Mouse (Mus musculus): ENCODE measurements at regions not wholly inside any gene's neighbourhood (a gene's known extent, or its start where the extent isn't known, plus 50 kb on each side); places are given as distances from the start of the nearest gene placed in this dataset.

DNA sequence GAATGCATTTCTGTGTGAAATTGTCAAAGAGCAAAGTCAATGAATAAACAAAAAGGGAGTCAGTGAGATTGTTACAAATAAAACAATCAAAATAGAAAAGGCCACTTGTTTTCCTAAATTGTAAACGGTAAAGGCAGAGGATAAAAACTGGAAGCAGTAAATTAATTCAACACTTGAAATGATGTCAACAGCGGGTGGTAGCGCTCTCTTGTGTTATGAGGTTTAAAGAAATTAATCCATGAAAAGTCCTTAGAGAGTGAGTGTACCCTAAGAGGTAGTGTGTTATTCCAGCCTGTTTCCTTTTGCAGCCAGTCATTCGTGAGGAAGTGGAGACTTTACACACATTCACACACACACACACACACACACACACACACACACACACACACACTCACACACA is 73.2 kb upstream of the Zc3h12c start:
- no peak for DNase-seq (ENCODE audit: low spot score)

DNA sequence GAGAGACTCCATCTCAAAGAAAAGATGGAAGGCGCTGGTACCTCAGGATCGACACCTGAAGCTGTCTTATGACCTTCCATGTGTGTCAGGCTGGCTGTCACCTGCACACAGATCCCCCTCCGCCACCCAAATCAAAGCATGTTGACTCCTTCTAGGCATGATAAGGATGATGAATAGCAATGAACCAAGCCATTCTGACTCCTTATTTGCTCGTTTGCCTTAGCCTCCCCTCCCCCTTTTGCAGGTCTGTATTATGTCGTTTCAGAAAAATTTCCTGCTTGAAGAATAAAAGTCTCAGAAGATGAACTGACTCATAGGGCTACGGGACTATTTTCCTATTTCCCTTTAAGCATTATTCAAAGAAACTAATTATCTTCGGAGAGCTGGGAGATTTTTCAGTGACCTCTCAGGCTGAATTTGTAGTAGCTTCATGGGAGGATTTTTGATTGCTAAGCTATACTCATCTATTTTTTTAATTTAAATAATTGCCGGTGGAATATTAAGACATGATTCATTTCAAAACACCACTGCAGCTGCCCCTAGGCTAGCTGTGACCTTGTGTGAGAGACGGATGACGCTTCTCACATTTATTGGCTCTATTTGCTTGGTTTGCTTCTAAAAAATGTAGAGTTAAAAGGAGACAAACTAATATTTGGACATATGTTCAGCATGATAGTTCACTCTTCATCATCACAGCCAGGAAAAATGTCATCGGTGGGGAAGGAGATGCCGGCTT is 72.4 kb upstream of the Zc3h12c start:
- no peak for DNase-seq (ENCODE audit: low spot score)

DNA sequence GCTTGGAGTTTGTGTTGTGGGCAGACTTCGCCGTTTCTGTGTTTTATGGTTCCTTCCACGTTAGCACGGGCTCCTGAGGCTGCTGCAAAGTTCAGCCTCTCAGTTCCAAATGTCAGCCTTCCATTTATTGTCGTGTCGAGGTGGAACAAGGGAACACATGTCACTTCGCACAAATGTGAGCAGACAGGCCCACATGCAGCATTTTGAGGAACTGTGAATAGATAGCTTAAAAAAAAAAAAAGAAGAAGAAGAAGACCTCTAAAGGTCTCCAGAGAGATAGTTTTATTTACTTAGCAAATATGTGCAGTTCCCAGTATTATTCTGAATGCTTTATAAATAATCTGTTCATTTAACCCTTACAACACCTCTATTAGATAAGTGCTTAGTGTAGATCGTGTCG is 66.4 kb upstream of the Zc3h12c start:
- no peak for DNase-seq (ENCODE audit: low spot score)

DNA sequence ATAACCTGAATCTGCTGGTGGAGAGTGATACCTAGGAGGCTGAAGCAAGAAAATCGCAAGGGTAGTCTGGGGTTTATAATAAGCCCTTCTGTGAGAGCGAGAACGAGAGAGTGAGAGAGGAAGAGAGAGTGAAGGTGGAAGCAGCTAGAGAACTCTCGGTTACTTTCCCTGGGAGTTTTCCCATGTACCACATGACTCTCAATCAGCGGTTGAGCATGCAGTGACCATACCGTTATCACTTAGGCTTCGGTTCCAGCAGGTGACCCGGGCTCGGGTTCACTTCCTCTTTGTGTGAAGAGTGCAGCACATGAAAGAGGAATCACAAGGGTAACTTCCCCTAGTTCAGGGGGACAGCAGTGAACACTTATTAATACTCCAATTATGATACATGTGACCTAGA is 61.2 kb upstream of the Zc3h12c start:
- peak; percentile 47 for DNase-seq (ENCODE audit: low spot score)

DNA sequence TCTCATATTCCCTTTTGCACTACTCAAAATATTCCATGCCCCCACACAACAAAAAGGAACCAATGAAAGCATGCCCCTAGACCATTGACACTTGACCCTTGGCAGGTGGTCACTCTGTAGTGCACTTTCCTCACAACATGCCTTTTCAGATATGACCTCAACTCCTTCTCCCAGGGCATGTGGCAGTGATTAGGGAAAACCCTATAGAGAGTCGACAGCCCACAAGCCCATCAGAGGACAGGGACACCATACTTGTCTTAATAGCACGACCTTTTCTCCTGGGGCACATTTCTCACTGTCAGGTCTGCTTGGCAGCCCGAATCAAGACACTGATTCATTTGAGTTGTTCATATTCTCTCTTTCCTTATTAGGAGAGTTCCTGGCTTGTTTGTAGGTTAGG is 57.3 kb upstream of the Zc3h12c start:
- no peak for DNase-seq (ENCODE audit: low spot score)

DNA sequence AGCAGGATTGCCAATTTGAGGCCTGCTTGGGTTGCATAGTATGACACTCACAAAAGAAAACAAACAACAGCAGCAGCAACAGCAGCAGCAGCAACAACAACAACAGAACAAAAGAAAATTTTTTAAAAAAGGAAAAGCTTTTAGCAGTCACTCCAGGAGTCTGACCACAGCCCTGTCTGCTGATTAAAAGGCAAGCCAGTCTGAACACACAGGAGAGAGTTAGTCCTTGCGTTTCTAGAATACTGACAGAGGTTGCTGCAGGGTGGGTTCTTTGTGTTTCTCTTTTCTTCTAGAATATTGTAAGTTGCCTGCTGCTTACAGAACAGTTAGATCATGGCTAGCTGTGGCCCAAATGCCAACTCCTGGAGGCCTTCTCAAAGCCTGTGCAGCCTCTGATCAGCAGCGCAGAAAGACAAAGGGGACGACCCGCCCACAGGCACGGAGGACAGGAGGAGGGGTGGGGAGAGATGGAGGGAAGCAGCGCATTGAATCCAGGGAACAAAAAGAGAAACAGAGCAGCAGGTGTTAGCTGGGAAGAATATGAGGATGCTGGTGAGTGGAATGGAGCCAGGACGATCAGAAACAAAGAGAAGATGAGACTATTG is 55.2 kb upstream of the Zc3h12c start:
- DNase-seq (ENCODE audit: low spot score), result no peak
